Mouse (Mus musculus) left cerebral cortex, adult 11 months (tissue): ENCODE measurements around the gene Dazap1.

Experiments used
- DNase-seq: peaks from one replicate; pipeline ENCODE4 v3.0.0; 2022; ENCODE audit warnings: low spot score

The Dazap1 gene

GRCm38 (mm10) chr10:80323261-80324119 lies 62.2 kb downstream of the Dazap1 start:
- DNase-seq: no peak

GRCm38 (mm10) chr10:80324120-80325037 lies 63.1 kb downstream of the Dazap1 start:
- DNase-seq: no peak

- no peak for DNase-seq
Observed at GRCm38 (mm10) chr10:80325045-80325444, 63.8 kb downstream of the Dazap1 start.

GRCm38 (mm10) chr10:80329273-80330081 lies 68.2 kb downstream of the Dazap1 start, which contains the start of the genes Pcsk4 and Reep6:
Gene Pcsk4, minus strand, starts transcription at chr10:80329498.
Gene Reep6, plus strand, starts transcription at chr10:80329953.
- DNase-seq: peak; percentile 97

- DNase-seq: no peak
Observed at GRCm38 (mm10) chr10:80330084-80330483, 68.8 kb downstream of the Dazap1 start.

GRCm38 (mm10) chr10:80330888-80331287 lies 69.6 kb downstream of the Dazap1 start:
- no peak for DNase-seq

GRCm38 (mm10) chr10:80331636-80332524 lies 70.6 kb downstream of the Dazap1 start:
- no peak for DNase-seq

GRCm38 (mm10) chr10:80332525-80332989 lies 71.3 kb downstream of the Dazap1 start:
- no peak for DNase-seq

- DNase-seq: no peak
Observed at GRCm38 (mm10) chr10:80336263-80336662, 75.0 kb downstream of the Dazap1 start.
